Mouse (Mus musculus) ES-E14 (cell line): ENCODE data around the gene Pidd1. TPM values are rescaled to one million over a fixed set of nuclear protein-coding genes. Genes with fewer than 3 reads are reported as not detected.

Experiments used
- DNase-seq: peaks from one replicate; pipeline ENCODE4 v3.0.0-alpha.2; 2013; ENCODE audit warnings: low read depth, low spot score
- H3K27ac ChIP-seq: 2 replicates; pipeline ENCODE4 v1.5.1; 2012; ENCODE audit warnings: low read depth, mild to moderate bottlenecking, low read length, moderate library complexity, mixed read lengths; ENCODE audit not compliant: poor library complexity, insufficient read depth, severe bottlenecking
- H3K36me3 ChIP-seq: 2 replicates; pipeline ENCODE4 v1.6.1; 2012; ENCODE audit warnings: mild to moderate bottlenecking, low read length, moderate library complexity, mixed read lengths; ENCODE audit not compliant: control insufficient read depth, poor library complexity, insufficient read depth, severe bottlenecking
- H3K4me1 ChIP-seq, 2 experiments: fragments of 150-350 bp in 1 of 2; sonication (generic) in 1 of 2; 2 replicates each; pipeline ENCODE4 v1.6.1; 2012; ENCODE audit warnings: low read length in 2 of 2, mild to moderate bottlenecking in 1 of 2, mixed read lengths in 1 of 2; ENCODE audit not compliant: control insufficient read depth in 2 of 2, insufficient read depth in 2 of 2, poor library complexity in 1 of 2
- H3K4me3 ChIP-seq, 2 experiments: fragments of 150-350 bp in 1 of 2; sonication (generic) in 1 of 2; 2 replicates each; pipeline ENCODE4 v1.5.1; 2012; ENCODE audit warnings: low read length in 2 of 2, low read depth in 1 of 2, mild to moderate bottlenecking in 1 of 2, mixed read lengths in 1 of 2; ENCODE audit not compliant: insufficient read depth in 1 of 2, poor library complexity in 1 of 2, severe bottlenecking in 1 of 2
- H3K9ac ChIP-seq: 2 replicates; pipeline ENCODE4 v1.6.1; 2012; ENCODE audit warnings: low read depth, mild to moderate bottlenecking, low read length, mixed read lengths; ENCODE audit not compliant: poor library complexity, insufficient read depth, severe bottlenecking
- H3K9me3 ChIP-seq: fragments of 150-350 bp; sonication (generic); 2 replicates; pipeline ENCODE4 v1.6.1; 2012; ENCODE audit warnings: low read depth, mild to moderate bottlenecking, low read length; ENCODE audit not compliant: control insufficient read depth, insufficient read depth
- CHD2 ChIP-seq: IDR thresholded peaks from 2 replicates; pipeline ENCODE4 v1.6.1; 2014; ENCODE audit warnings: mild to moderate bottlenecking, low read depth, low read length, inconsistent platforms
- HCFC1 ChIP-seq: IDR thresholded peaks from 2 replicates; pipeline ENCODE4 v1.6.1; 2012; ENCODE audit warnings: low read length, inconsistent platforms, borderline replicate concordance; ENCODE audit not compliant: insufficient read depth
- MAFK ChIP-seq: IDR thresholded peaks from 2 replicates; pipeline ENCODE4 v1.6.1; 2014; ENCODE audit warnings: mild to moderate bottlenecking, low read depth, low read length, inconsistent platforms; ENCODE audit not compliant: insufficient read depth
- ZC3H11A ChIP-seq: IDR thresholded peaks from 2 replicates; pipeline ENCODE4 v1.6.1; 2012; ENCODE audit warnings: low read depth, mild to moderate bottlenecking, inconsistent platforms, low read length, borderline replicate concordance
- ZNF384 ChIP-seq: IDR thresholded peaks from 2 replicates; pipeline ENCODE4 v1.6.1; 2012; ENCODE audit warnings: low read depth, low read length, inconsistent platforms
- in situ Hi-C, 2 experiments: fragments of 600-800 bp; cut with MboI; formaldehyde crosslinking; loops; one replicate each; pipeline ENCODE4 v1.15.1; 2025; ENCODE audit warnings: low sequenced_read_pairs in 2 of 2, inconsistent platforms in 1 of 2; ENCODE audit not compliant: unreplicated experiment in 2 of 2
- total RNA-seq: library from RNA; depleted of rRNA; stranded (reverse); fragments of 300-350 nt; gene quantifications from 2 replicates; pipeline ENCODE4 v1.2.3, GENCODE M21; 2012

Pidd1 gene
- total RNA-seq, 1 experiment, result 23.4 TPM

DNA sequence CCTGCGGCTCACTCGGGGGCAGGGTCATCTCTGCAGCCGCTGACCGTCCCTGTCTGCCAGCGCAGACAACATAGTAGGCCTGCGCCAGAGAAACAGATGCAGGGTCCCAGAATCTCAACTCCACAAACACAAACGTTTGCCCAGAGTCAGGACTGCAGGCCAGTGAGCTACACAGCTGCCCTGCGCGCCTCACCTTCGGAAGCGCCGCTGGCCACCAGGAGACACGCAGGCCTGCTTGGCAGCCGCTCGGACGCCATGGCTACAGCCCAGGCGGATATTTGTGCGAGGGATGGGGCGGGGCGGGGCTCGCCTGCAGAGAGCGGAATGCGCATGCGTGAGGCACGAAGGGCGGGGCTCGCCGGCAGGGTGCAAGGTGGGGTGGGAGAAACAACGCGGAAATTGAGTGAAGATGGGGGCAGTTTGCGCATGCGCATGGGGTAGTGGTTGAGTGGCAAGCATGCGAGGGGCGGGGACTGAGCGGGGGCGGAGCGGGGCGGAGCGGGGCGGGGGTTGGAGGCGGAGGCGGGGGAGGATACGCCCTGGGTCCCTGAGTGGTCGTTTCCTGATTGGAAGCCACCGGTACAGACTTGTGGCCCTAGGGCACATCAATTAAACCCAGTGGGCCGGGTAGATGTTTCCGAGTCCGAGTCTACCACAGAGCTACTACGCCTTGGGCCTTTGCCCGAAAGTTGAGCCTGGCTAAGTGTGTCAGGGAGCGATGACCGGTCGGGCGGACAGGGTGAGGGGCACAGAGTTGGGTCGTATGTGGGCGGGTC is 29.8 kb downstream of the Pidd1 start, which contains the start of gene Gatd1:
TSS of gene Gatd1 (minus strand) at position 328 of the 776 bp plus-strand sequence.
- Histone ChIP-seq H3K4me3 (peak within 1 kb of the TSS; percentile 91 to 94), H3K9ac (peak within 1 kb of the TSS; percentile 89), H3K27ac (no peak within 1 kb of the TSS; the same call in 1 of the 2 replicates), H3K9me3 (no peaks in the 10 kb centered on the region), H3K36me3 (peaks cover 6% of the 10 kb centered on the region; the same call in 1 of the 2 replicates), H3K4me1 (peaks cover 6 to 14% of the 10 kb centered on the region in 2 experiments; a peak in 3 of 4 replicates)
- in situ Hi-C loops, result no loop called here
- peak; percentile 100 for DNase-seq
- TF ChIP-seq MAFK, result no peak
- no peak for TF ChIP-seq ZC3H11A
- TF ChIP-seq ZNF384, result no peak
- no peak for TF ChIP-seq CHD2
- TF ChIP-seq HCFC1, result 0 out of 2 replicates have a peak, but pooled peaks have one; percentile 29

DNA sequence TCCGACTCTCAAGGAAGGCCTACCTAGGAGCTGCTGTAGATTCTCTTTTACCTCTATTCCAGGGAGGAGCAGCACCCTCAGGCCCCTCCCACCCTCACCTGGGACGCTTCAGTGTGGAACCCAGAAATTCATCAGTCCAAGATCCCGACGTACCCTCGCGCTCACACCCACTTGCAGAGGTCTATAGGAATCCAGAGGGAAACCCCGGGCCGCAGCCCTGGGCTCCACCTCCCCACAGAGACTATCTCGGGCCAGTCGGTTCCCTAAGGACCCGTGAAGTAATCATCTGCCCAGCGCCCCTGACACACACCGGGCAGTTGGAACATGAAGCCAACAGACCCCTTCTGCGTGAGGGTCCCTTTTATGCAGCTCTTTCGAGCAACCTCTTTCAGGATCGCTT is 30.5 kb downstream of the Pidd1 start:
- H3K9me3 ChIP-seq, result no peaks in the 10 kb centered on the region
- H3K27ac ChIP-seq, result no peak overlapping the region
- no peak for TF ChIP-seq ZNF384
- peaks cover 6 to 15% of the 10 kb centered on the region in 2 experiments; a peak in 3 of 4 replicates for H3K4me1 ChIP-seq
- peaks cover 9% of the 10 kb centered on the region; the same call in 1 of the 2 replicates for H3K36me3 ChIP-seq
- no peak for DNase-seq
- H3K4me3 ChIP-seq, result peak overlapping the region; percentile 91 to 94
- H3K9ac ChIP-seq, result peak overlapping the region; percentile 89
- in situ Hi-C loops, result no loop called here

DNA sequence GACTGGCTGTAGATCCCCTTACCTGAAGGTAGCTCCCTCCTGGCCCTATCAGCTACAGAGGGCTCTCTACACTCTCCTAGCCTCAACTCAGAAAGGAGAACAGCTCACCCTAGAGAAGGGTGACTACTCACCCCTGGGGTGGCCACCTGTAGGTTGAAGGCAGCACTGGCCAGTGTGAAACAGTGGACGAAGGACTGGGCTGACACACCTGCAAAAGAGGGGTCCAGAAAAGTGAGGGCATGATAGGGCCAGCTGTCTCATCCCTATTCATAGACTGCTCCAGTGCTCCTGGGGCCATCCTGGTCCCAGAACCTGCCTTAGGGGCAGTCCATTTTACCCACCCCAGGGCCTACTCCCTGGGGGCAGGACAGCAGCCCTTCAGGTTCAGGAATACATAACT is 32.2 kb downstream of the Pidd1 start:
- in situ Hi-C loops, result no loop called here
- Histone ChIP-seq H3K9ac (no peak overlapping the region), H3K4me3 (no peak overlapping the region), H3K9me3 (no peaks in the 10 kb centered on the region), H3K36me3 (peaks cover 12% of the 10 kb centered on the region; the same call in 1 of the 2 replicates), H3K27ac (no peak overlapping the region), H3K4me1 (peaks cover 6 to 11% of the 10 kb centered on the region in 2 experiments; a peak in 3 of 4 replicates)
- no peak for DNase-seq
- no peak for TF ChIP-seq ZNF384
- no peak for TF ChIP-seq MAFK
- TF ChIP-seq HCFC1, result no peak
- no peak for TF ChIP-seq CHD2
- no peak for TF ChIP-seq ZC3H11A

DNA sequence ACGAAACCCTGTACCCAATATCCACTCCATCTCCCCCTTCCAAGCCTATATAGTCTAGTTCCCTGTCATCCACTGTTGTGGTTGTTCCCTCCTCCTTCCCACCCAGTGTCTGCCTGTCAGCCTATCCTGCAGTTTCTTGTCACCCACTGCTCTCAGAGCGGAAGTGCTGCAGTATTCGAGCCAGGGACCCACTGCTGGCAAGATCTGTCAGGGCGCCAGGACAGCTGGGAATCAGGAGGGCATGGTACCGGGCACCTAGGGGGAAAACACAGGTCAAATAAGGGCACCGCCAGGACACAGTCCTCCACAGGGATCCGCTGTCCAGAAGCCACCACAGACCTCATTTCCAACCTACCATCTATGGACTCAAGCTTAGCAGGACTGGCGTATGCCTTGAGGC is 33.2 kb downstream of the Pidd1 start:
- no peak overlapping the region for H3K9ac ChIP-seq
- no peak for DNase-seq
- H3K4me1 ChIP-seq, result peaks cover 0 to 5% of the 10 kb centered on the region in 2 experiments; a peak in 1 of 4 replicates

DNA sequence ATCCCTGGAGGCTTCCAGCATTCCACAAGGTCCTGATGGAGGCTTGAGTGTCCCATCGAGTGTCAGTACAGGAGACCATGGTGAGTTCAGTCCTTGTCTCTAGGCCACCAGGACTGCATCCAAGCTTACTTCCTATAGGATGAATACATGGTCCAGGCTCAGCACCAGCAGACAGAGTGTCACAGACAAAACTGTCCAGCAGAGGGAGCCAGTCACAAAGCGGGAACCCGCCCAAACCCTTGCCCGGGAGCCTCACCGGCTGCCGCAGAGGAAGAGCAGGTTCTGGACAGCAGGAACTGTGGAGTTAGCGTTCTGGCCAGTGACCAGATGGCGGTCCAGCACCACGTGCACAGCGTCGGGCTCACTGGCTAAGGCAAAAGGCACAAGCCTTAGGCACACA is 35.0 kb downstream of the Pidd1 start:
- Histone ChIP-seq H3K9ac (no peak overlapping the region), H3K9me3 (no peaks in the 10 kb centered on the region), H3K4me1 (peaks cover 0 to 3% of the 10 kb centered on the region in 2 experiments; a peak in 1 of 4 replicates), H3K4me3 (no peak overlapping the region), H3K27ac (no peak overlapping the region), H3K36me3 (peaks cover 12% of the 10 kb centered on the region; the same call in 1 of the 2 replicates)
- in situ Hi-C loops, result no loop called here
- DNase-seq, result peak; percentile 85
- no peak for TF ChIP-seq CHD2
- TF ChIP-seq ZC3H11A, result no peak
- no peak for TF ChIP-seq MAFK
- no peak for TF ChIP-seq ZNF384
- no peak for TF ChIP-seq HCFC1

More for the DNA sequence above, 33.2 kb downstream of the Pidd1 start:
- in situ Hi-C loops, result no loop called here
- TF ChIP-seq CHD2, result no peak
- TF ChIP-seq MAFK, result no peak
- TF ChIP-seq ZNF384, result no peak
- TF ChIP-seq HCFC1, result no peak
- TF ChIP-seq ZC3H11A, result no peak
- peaks cover 12% of the 10 kb centered on the region; the same call in 1 of the 2 replicates for H3K36me3 ChIP-seq
- H3K4me3 ChIP-seq, result no peak overlapping the region
- no peaks in the 10 kb centered on the region for H3K9me3 ChIP-seq
- no peak overlapping the region for H3K27ac ChIP-seq
